Mouse (Mus musculus) G1E (cell line): ENCODE results near the gene Kctd20.

Experiments
- CTCF ChIP-seq: IDR thresholded peaks from 2 replicates; pipeline ENCODE4 v1.5.1; 2012; ENCODE audit warnings: low read depth, low read length, inconsistent platforms, mixed read lengths
- GATA1 ChIP-seq: IDR thresholded peaks from 2 replicates; pipeline ENCODE4 v1.6.1; 2012; ENCODE audit warnings: borderline replicate concordance, low read length, inconsistent platforms, mixed read lengths
- GATA2 ChIP-seq: IDR thresholded peaks from 2 replicates; pipeline ENCODE4 v1.6.1; 2012; ENCODE audit warnings: low read depth, low read length, inconsistent platforms, borderline replicate concordance
- POLR2AphosphoS5 ChIP-seq: IDR thresholded peaks from 2 replicates; pipeline ENCODE4 v1.6.1; 2012; ENCODE audit warnings: low read depth, low read length, inconsistent platforms; ENCODE audit not compliant: insufficient replicate concordance

GRCm38 (mm10) chr17:28930392-28931074 lies 21.2 kb upstream of the Kctd20 start:
- TF ChIP-seq CTCF (peak; percentile 26; the same call in 1 of the 2 replicates), GATA1 (no peak), POLR2AphosphoS5 (no peak), GATA2 (no peak)
